Mouse (Mus musculus): Measurements from ENCODE around the gene Zbtb7b. TPM values are rescaled to one million over a fixed set of nuclear protein-coding genes. Genes with fewer than 3 reads are reported as not detected.
A peak's percentile ranks its signal among the peaks of the same experiment; 100 is the strongest.

Zbtb7b gene
- polyA plus RNA-seq, 1 experiment from 2014 or later: 3.7 TPM

DNA sequence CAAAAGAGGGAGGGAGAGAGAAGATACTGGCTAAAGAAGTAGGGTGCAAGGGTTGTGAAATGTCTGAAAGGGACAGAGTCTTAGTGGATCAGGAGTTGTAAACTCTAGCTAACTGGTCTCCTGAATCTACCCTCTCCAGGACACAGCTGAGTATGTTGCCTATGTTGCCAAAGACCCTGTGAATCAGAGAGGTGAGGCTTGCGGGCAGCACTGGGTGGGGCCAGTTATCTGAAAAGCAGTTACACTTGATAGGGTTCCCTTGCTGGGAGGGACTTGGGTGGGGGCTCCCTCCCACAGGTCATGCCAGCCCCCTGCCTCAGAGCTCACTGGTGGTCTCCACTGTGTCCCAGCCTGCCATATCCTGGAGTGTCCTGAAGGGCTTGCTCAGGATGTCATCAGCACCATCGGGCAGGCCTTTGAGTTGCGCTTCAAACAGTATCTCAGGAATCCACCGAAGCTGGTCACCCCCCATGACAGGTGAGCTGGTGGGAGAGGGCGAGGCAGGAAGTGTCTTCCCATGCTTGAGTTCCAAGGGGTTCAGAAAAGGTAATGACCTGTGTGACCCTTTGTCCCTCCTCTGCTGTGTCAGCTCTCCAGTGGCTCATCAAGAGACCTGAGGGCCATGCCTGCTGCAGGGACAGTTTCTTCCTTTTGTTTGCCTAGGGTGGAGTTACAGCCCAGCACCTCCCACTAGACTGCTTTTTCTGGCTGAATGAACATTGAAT is 30.0 kb upstream of the Zbtb7b start:
- peak overlapping the region; percentile 32; the same call in 1 of the 2 replicates for H3K27ac ChIP-seq
- ATAC-seq (replicated peaks; ENCODE audit: low FRiP score): no peak
- no peak overlapping the region for H3K4me3 ChIP-seq (replicated peaks)
- no peak overlapping the region for H3K4me2 ChIP-seq
- H3K4me1 ChIP-seq: peaks cover 57% of the 10 kb centered on the region
- peaks cover 52% of the 10 kb centered on the region for H3K36me3 ChIP-seq
- WGBS: 67% methylated on average over 5 of the region's 5 CpGs
- no peaks in the 10 kb centered on the region for H3K9me3 ChIP-seq (replicated peaks)
- H3K27me3 ChIP-seq: no peaks in the 10 kb centered on the region
- H3K9ac ChIP-seq: no peak overlapping the region

GRCm38 (mm10) chr3:89422556-89423205 is 28.1 kb upstream of the Zbtb7b start:
- Histone ChIP-seq H3K9ac (peak overlapping the region; percentile 64; the same call in 1 of the 2 replicates), H3K9me3 (replicated peaks) (no peaks in the 10 kb centered on the region)

DNA sequence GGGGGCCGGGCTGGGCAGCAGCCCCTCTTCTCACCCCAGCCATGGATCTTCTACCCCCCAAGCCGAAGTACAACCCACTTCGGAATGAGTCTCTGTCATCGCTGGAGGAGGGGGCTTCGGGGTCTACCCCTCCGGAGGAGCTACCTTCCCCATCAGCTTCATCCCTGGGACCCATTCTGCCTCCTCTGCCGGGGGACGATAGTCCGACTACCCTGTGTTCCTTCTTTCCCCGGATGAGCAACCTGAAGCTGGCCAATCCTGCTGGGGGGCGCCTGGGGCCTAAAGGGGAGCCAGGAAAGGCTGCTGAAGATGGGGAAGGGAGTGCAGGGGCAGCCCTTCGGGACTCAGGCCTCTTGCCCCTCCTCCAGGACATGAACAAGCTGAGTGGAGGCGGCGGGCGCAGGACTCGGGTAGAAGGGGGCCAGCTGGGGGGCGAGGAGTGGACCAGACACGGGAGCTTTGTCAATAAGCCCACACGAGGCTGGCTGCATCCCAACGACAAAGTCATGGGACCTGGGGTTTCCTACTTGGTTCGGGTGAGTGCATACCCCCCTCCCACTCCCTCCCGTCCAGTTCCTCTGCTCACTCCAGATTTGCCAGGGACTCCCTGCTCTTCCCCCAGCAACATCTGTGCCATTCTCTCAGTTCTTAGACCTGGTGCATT is 27.4 kb upstream of the Zbtb7b start:
- Histone ChIP-seq H3K27ac (peak overlapping the region; percentile 100), H3K9me3 (replicated peaks) (no peaks in the 10 kb centered on the region), H3K36me3 (peaks cover 34% of the 10 kb centered on the region), H3K9ac (peak overlapping the region; percentile 64), H3K27me3 (no peaks in the 10 kb centered on the region), H3K4me3 (replicated peaks) (peak overlapping the region; percentile 71), H3K4me2 (peak overlapping the region; percentile 89), H3K4me1 (peaks cover 63% of the 10 kb centered on the region)
- ATAC-seq (replicated peaks; ENCODE audit: low FRiP score): no peak
- 2% methylated on average over 22 of the region's 22 CpGs for WGBS

More at GRCm38 (mm10) chr3:89422556-89423205, 28.1 kb upstream of the Zbtb7b start:
- Histone ChIP-seq H3K36me3 (peaks cover 42% of the 10 kb centered on the region), H3K4me2 (peak overlapping the region; percentile 89), H3K4me3 (replicated peaks) (peak overlapping the region; percentile 71), H3K27ac (0 out of 2 replicates have a peak overlapping the region, but pooled peaks have one; percentile 100), H3K27me3 (no peaks in the 10 kb centered on the region), H3K4me1 (peaks cover 60% of the 10 kb centered on the region)
- WGBS: 53% methylated on average over 6 of the region's 6 CpGs
- ATAC-seq (replicated peaks; ENCODE audit: low FRiP score): no peak

DNA sequence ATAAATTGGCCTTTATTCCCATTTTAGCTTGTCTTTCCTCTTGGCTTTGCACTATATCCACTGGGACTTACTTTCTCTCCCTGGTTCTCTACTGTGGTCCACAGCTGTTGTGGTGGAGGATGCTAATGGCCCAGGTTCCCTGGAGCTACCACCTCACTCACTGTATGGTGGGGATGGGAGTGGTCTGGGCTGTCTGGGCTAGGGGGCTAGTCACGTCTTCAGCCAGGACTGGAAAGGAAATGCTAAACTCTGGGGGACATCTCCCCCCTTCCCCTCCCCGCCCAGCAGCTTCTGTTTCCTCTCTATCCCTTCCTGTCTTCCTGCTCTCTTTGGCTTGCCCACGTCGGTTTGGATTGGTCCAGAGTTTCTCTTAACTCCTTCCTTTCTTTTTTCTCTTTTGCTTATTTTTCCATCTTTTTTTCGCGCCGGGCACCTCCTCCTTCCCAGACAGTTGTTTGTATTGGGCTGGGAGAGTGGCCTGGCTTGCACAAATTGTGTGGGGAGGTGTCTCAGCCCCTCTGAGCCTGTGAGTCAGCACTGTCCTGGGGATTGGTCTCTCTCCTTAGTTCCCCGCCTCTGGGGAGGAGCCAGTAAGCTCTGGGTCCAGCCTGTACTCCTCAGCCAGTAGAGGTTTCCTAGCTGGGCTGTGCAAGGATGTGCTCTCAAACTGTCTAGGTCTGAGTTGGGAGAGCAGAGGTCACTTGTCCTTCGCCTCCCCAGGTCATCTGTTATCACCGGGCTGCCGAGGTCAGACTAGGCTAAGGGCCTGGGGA is 26.6 kb upstream of the Zbtb7b start:
- Histone ChIP-seq H3K27me3 (no peaks in the 10 kb centered on the region), H3K27ac (peak overlapping the region; percentile 100), H3K4me1 (peaks cover 71% of the 10 kb centered on the region), H3K9me3 (replicated peaks) (no peaks in the 10 kb centered on the region), H3K36me3 (peaks cover 30% of the 10 kb centered on the region), H3K4me2 (peak overlapping the region; percentile 89), H3K9ac (peak overlapping the region; percentile 64), H3K4me3 (replicated peaks) (peak overlapping the region; percentile 71)
- peak; percentile 78 for ATAC-seq (replicated peaks; ENCODE audit: low FRiP score)
- WGBS: under 1% methylated on average over 11 of the region's 11 CpGs

DNA sequence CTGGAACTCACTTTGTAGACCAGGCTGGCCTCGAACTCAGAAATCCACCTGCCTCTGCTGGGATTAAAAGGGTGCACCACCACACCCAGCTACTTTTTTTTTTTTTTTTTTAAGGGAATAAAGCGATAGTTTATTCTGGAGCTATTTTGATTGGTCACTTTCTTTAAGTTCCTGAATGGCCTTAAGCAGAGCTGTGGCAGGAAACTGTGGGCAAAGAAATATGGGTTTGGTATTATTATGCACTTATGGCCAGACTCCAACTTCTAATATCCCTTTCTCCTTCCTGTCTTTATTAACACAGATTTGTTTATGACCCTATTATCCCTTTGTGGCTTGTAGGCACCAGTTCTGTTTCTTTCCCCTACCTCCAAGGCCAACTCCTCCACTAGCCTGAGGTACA is 25.8 kb upstream of the Zbtb7b start:
- Histone ChIP-seq H3K9ac (0 out of 2 replicates have a peak overlapping the region, but pooled peaks have one; percentile 64), H3K4me2 (peak overlapping the region; percentile 89), H3K27ac (peak overlapping the region; percentile 100), H3K9me3 (replicated peaks) (no peaks in the 10 kb centered on the region), H3K27me3 (no peaks in the 10 kb centered on the region), H3K4me1 (peaks cover 72% of the 10 kb centered on the region), H3K4me3 (replicated peaks) (peak overlapping the region; percentile 71), H3K36me3 (peaks cover 30% of the 10 kb centered on the region)
- WGBS: 44% methylated on average over 2 of the region's 2 CpGs
- no peak for ATAC-seq (replicated peaks; ENCODE audit: low FRiP score)

- Histone ChIP-seq H3K4me3 (replicated peaks) (peak overlapping the region; percentile 71), H3K9ac (peak overlapping the region; percentile 60), H3K27me3 (no peaks in the 10 kb centered on the region), H3K9me3 (replicated peaks) (no peaks in the 10 kb centered on the region), H3K4me1 (peaks cover 68% of the 10 kb centered on the region), H3K36me3 (peaks cover 30% of the 10 kb centered on the region), H3K27ac (peak overlapping the region; percentile 100), H3K4me2 (peak overlapping the region; percentile 89)
- ATAC-seq (replicated peaks; ENCODE audit: low FRiP score): no peak
- WGBS: 9% methylated on average over 3 of the region's 3 CpGs
Observed at GRCm38 (mm10) chr3:89419981-89420380, 25.4 kb upstream of the Zbtb7b start.

DNA sequence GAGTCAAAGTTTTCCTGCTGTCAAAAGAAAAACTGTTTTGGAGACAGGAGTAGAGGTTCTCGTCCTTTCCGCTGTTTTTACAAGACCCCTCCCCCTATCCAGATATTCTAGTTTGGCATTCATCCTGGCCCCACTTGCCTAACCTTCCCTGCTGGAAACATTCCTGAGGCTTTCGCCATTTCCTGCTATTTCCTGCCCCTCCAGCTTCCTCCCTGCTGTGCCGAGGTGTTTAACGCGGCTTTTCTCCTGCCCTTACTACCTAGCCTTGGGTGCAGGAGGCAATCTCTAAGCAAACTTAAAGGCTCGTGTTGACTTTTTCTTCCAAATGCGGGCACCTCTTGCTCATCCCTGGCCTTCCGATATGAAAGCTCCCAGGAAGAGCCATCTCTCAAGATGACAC is 25.0 kb upstream of the Zbtb7b start:
- no peaks in the 10 kb centered on the region for H3K9me3 ChIP-seq (replicated peaks)
- peaks cover 64% of the 10 kb centered on the region for H3K4me1 ChIP-seq
- WGBS: 1% methylated on average over 9 of the region's 9 CpGs
- peak overlapping the region; percentile 89 for H3K4me2 ChIP-seq
- no peak for ATAC-seq (replicated peaks; ENCODE audit: low FRiP score)
- H3K9ac ChIP-seq: peak overlapping the region; percentile 60
- peaks cover 30% of the 10 kb centered on the region for H3K36me3 ChIP-seq
- peak overlapping the region; percentile 71 for H3K4me3 ChIP-seq (replicated peaks)
- H3K27me3 ChIP-seq: no peaks in the 10 kb centered on the region
- peak overlapping the region; percentile 100 for H3K27ac ChIP-seq

GRCm38 (mm10) chr3:89418861-89419250 is 24.3 kb upstream of the Zbtb7b start:
- Histone ChIP-seq H3K9me3 (replicated peaks) (no peaks in the 10 kb centered on the region), H3K4me2 (peak overlapping the region; percentile 89), H3K4me1 (peaks cover 57% of the 10 kb centered on the region), H3K9ac (peak overlapping the region; percentile 60), H3K27me3 (no peaks in the 10 kb centered on the region), H3K4me3 (replicated peaks) (peak overlapping the region; percentile 71), H3K36me3 (peaks cover 30% of the 10 kb centered on the region), H3K27ac (peak overlapping the region; percentile 100)
- WGBS: under 1% methylated on average over 16 of the region's 16 CpGs
- peak; percentile 31 for ATAC-seq (replicated peaks; ENCODE audit: low FRiP score)

GRCm38 (mm10) chr3:89418170-89418860 is 23.7 kb upstream of the Zbtb7b start, which contains the start of the genes Cks1b and Shc1:
Gene Cks1b, minus strand, starts transcription at chr3:89418383.
Gene Shc1, plus strand, starts transcription at chr3:89418443.
- Histone ChIP-seq H3K9me3 (replicated peaks) (no peaks in the 10 kb centered on the region), H3K36me3 (peaks cover 32% of the 10 kb centered on the region), H3K27ac (peak within 1 kb of the TSS; percentile 100), H3K4me2 (peak within 1 kb of the TSS; percentile 89), H3K4me1 (peaks cover 52% of the 10 kb centered on the region), H3K4me3 (replicated peaks) (peak within 1 kb of the TSS; percentile 71), H3K27me3 (no peaks in the 10 kb centered on the region), H3K9ac (peak within 1 kb of the TSS; percentile 60)
- ATAC-seq (replicated peaks; ENCODE audit: low FRiP score): peak; percentile 93
- under 1% methylated on average over 39 of the region's 39 CpGs for WGBS

- ATAC-seq (replicated peaks; ENCODE audit: low FRiP score): peak; percentile 26
- Histone ChIP-seq H3K4me2 (peak overlapping the region; percentile 89), H3K36me3 (peaks cover 36% of the 10 kb centered on the region), H3K4me3 (replicated peaks) (peak overlapping the region; percentile 71), H3K9ac (peak overlapping the region; percentile 54), H3K27ac (peak overlapping the region; percentile 100), H3K4me1 (peaks cover 47% of the 10 kb centered on the region), H3K9me3 (replicated peaks) (no peaks in the 10 kb centered on the region), H3K27me3 (no peaks in the 10 kb centered on the region)
- 1% methylated on average over 20 of the region's 20 CpGs for WGBS
Observed at GRCm38 (mm10) chr3:89417840-89418169, 23.2 kb upstream of the Zbtb7b start.

DNA sequence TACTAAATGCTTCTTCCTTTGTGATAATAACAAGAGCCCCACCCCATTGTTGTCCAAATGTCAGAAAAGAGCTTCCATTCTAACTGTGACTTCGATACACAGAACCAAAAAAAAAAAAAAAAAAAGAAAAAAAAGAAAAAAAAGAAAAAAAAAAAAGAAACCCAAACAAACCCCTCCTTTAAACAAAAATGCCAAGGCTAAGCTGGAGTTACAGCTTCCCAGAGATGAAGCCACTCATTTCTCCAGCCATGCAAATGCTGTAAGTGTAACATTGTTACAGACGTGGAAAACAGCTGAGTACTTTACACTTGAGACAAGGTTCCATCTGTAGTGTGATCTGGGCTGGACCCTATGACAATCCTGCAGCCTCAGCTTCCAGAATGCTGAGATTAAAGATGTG is 22.6 kb upstream of the Zbtb7b start:
- H3K27me3 ChIP-seq: no peaks in the 10 kb centered on the region
- WGBS: 13% methylated on average over 2 of the region's 2 CpGs
- peak overlapping the region; percentile 54 for H3K9ac ChIP-seq
- H3K27ac ChIP-seq: peak overlapping the region; percentile 100
- H3K4me2 ChIP-seq: peak overlapping the region; percentile 89
- H3K9me3 ChIP-seq (replicated peaks): no peaks in the 10 kb centered on the region
- H3K36me3 ChIP-seq: peaks cover 36% of the 10 kb centered on the region
- peaks cover 42% of the 10 kb centered on the region for H3K4me1 ChIP-seq
- no peak for ATAC-seq (replicated peaks; ENCODE audit: low FRiP score)
- peak overlapping the region; percentile 71 for H3K4me3 ChIP-seq (replicated peaks)
